Mouse (Mus musculus) adrenal gland, postnatal 10 days (tissue): Measurements from ENCODE around the gene Hdac6. TPM values are rescaled to one million over a fixed set of nuclear protein-coding genes. Genes with fewer than 3 reads are reported as not detected.

Source experiments
- DNase-seq: peaks from one replicate; pipeline ENCODE4 v3.0.0; 2021; ENCODE audit warnings: mixed read lengths
- long read RNA-seq, 2 experiments: library from polyadenylated mRNA; stranded (forward); transcript quantifications; one replicate each; pipeline ENCODE4 v2.0.0; 2021
- total RNA-seq, 2 experiments: library from RNA; stranded (reverse); gene quantifications; 2 replicates each; pipeline ENCODE4 v1.2.3; 2021

Gene Hdac6
- total RNA-seq, result 10 to 100 TPM; 17.9 to 19.2 TPM
- long read RNA-seq, experiment 1, full-length matches to known transcripts, result 4 of 10 reads
- long read RNA-seq, experiment 1, partial matches to known transcripts, result 6 of 10 reads
- long read RNA-seq, experiment 1, other reads (novel, unspliced or antisense), result 0 of 10 reads
- long read RNA-seq, experiment 2, full-length matches to known transcripts, result 5 of 12 reads
- long read RNA-seq, experiment 2, partial matches to known transcripts, result 4 of 12 reads
- long read RNA-seq, experiment 2, other reads (novel, unspliced or antisense), result 3 of 12 reads

DNA sequence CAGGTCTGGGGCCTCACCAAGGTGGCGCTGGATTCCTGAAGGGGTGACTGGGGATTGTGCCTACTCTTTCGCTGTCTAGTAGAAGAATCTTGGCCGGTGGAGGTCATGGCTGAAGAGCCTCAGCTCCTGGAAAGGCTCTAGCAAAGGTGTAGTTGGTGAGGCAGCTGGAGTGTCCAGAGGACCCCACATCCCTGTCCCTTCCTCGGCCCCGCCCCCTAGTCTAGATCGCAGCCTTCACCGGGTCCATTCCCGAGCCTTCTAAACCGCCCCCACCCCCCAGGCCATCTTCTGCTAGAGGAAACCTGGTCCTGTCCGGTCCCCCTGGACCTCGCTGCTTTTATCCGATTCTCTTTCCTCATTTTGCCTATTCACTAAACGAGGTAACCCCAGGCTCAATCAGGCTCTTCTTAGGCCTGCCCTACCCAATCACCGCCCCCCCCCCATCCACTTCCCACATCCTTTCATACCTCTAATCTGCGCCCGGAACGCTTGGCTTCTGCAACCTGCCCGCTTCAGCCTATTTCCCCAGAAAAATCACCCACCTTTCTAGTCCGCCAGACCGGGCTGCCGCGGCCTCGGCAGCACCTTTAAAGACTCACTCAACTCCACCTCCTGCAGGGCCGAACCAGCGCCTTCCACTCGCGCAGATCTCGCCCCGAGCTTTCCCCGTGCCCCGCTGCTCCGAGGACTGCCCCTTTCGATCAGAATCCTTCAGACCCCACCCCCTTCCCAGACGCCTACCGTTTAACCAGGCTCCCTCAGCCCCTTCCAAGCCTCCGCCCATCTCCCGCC lies at the start of gene Hdac6:
Gene Hdac6, minus strand, starts transcription at position 782 of the 792 bp plus-strand sequence.
- peak; percentile 9 for DNase-seq

DNA sequence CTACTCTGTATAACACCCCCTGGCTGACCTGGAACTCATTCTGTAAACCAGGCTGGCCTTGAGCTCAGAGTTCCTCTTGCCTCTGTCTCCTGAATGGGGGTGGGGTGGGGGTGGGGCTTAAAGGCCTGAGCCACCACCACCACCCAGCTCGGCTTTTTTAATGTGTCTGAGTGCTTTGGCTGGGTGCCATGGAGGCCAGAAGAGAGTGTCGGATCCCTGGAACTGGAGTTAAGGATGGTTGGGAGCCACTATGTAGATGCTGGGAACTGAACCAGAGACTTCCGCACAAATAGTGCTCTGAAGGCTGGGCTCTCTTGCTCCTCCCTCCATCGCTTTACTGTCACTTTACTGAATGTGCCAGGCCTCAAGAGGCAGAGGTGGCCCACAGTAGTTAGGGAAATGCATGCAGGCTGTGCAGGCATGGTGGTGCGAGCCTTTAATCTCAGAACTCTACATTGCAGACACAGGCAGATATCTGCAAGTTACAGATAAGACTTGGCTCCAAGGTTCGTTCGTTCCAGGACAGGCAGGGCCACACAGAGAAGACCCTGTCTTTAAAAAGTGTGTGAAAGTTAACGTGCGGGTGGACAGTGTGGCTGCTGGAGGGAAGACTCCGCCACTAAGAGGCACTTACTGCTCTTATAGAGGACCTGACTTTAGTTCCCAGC lies 45.5 kb upstream of the Hdac6 start:
- DNase-seq, result no peak

GRCm38 (mm10) chrX:7992379-7993067 lies 44.8 kb upstream of the Hdac6 start:
- no peak for DNase-seq

DNA sequence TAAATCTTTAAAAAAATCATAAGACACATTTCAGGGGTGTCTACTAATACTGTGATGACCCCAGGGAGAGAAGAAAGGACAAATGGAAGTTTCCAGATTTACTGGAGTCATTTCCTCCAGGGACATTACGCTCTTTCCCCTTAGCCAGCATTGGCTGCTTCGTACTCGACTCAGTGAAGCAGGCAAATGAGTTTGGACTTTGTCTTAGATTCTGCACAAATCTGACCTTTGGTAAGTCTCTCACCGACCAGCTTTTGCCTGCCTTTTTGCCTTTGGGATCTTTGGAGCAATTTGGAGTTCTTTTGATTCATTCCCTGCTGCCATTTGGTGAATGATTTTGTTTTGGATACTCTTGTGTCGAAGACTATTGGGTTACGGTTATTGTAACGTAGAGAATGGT lies 33.7 kb upstream of the Hdac6 start:
- DNase-seq, result no peak

DNA sequence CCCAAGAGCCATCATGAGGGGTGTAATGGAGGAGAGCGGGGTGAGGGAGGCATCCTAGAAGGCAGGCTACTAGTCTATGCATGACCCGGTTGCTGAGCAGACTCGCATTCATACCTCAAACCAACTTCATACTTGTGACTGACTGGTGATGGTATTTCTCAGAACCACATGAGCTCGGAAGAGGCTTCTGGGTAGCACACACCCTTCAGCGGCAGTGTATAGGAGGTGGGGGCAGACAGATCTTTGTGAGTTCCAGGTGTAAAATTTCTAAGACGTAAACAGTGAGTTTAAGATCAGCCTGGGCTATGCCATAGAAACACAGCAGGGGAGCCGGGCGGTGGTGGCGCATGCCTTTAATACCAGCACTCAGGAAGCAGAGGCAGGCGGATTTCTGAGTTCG lies 30.2 kb upstream of the Hdac6 start, which contains the start of gene Gata1:
Gene Gata1, minus strand, starts transcription at position 180 of the 400 bp plus-strand sequence.
- DNase-seq, result no peak

DNA sequence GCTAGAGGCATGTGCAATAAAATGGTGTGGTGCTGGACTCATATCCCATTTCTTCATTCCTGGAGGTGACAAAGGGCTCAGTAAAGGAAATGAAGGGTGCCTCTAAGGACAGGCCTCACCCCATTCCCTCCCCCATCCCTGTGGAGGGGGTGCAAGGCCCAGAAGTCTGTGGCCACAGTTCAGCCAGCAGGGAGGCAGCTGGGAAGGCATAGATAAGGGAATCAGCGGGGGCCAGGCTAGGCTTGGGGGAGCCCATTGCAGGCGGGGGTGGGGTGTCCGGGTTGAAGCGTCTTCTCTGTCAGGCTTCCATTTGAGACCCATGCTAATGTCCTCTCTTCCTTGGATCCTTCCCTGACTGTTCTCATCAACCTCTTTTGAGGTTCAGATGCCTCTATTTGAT lies 23.6 kb upstream of the Hdac6 start:
- no peak for DNase-seq

- no peak for DNase-seq
These were observed 21.2 kb upstream of the Hdac6 start for GRCm38 (mm10) chrX:7968899-7969298.

DNA sequence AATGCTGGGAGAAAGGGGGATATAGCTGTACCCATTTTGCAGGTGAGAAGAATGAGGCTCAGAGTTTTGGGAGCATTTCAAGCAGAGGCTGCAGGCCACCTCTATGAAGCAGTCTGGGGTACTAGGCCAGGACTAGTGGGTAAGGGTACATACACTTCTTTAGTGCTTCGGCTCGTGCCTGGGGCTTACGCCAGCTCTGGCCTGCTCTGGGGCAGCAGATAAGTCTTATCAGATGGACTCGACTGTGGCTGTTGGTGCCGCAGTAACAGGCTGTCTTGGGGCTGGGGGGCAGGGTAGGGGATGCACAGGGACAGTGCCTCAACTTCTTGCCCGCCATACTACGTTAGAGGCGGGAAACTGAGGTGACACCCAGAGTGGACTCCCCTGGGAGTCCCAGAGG lies 20.5 kb upstream of the Hdac6 start:
- no peak for DNase-seq

- no peak for DNase-seq
These were observed 20.0 kb upstream of the Hdac6 start for GRCm38 (mm10) chrX:7967596-7968201.

GRCm38 (mm10) chrX:7966161-7966560 lies 18.5 kb upstream of the Hdac6 start:
- no peak for DNase-seq

GRCm38 (mm10) chrX:7963829-7964626 lies 16.3 kb upstream of the Hdac6 start:
- DNase-seq, result no peak

DNA sequence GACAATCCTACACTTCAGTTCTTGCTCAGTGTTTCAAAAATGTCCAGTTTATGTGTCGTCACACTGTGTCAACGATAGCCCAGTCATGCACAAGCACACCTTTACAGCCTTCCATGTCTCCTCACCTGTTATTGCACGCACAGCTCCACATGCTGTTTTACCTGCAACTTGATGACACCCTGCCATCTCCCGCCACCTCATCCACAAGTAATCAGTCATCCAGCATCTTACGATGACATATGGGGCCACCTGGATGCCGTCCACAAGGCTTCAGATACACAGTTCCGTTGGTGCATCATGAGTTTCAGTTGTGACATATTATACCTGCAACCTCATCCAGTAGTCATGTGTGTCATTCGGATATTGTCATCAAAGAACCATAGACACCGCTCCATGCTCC lies 11.2 kb upstream of the Hdac6 start:
- no peak for DNase-seq

- DNase-seq, result peak; percentile 31
These were observed 2.4 kb upstream of the Hdac6 start for GRCm38 (mm10) chrX:7950091-7950490.

DNA sequence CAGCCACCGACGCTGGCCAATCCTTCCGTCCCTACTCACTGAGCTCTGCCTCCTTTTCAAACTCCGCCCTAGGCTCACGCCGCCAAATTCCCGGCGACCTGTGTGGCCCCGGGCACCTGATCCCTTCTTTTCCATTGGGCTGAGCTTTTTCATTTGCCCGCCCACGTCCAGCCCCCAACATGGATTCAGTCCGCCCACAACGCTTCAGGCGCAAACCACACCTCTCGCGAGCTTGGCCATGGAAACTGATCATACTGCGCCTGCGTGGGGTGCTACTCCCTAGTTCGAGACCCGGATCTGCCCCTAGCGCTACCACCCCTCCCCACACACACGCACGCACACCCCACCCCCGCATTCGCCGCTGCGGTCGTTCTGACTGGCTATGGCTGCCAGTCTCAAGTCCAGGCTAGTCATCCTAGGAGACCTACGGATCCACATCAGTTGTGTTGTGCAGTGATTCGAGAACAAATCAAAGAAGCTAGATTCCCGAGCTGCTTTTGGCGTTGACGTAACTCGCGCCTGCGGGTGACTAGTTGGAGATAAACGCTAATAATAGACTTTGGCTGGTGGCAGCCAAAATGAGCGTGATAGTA lies 307 bp upstream of the Hdac6 start:
- peak; percentile 91 for DNase-seq

GRCm38 (mm10) chrX:7945618-7946017 lies 2.1 kb downstream of the Hdac6 start:
- DNase-seq, result no peak

DNA sequence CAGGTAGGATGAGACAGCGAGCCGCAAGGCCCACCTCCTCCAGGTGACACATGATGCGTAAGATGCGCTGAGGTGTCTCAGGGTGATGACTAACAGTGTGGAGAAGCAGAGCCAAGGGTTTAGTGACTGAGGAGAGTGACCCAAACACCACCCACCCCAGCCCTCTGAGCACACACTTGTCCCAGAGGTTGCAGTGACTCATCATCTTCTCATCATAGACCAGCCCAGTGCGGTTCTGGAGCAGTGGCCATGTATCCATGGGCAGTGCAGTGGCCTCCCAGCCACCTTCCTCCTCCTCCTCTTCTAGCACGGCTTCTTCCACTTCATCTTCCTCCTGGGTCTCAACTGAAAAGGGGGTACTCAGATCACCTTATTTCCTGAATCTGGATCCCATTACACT lies 10.0 kb downstream of the Hdac6 start:
- DNase-seq, result no peak

GRCm38 (mm10) chrX:7936874-7937273 lies 10.8 kb downstream of the Hdac6 start:
- DNase-seq, result no peak

GRCm38 (mm10) chrX:7928270-7928790 lies 19.4 kb downstream of the Hdac6 start, which contains the start of gene Eras:
TSS of gene Eras (minus strand) at chrX:7928607.
- no peak for DNase-seq

DNA sequence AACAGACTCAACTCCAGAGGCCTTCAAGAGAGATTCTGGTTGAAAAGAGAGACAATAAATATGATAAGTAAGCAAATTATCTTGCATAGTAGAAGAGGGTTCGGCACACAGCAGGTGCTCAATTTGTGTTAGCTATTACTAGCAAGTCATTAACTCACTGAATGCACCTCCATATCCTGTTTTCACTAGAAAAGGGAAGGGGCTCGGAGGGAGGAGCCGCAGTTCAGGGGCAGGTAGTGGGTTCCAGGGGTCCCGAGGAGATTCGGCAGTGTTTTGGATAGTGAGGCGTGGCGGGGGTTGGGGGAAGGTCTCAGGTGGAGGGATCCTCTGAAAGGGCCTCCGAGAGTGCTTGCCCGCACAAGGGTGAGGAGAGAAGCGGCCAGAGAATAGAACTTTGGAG lies 20.6 kb downstream of the Hdac6 start:
- no peak for DNase-seq

GRCm38 (mm10) chrX:7926266-7926665 lies 21.4 kb downstream of the Hdac6 start:
- no peak for DNase-seq
